Mouse (Mus musculus) forebrain, embryonic 12.5 days (tissue): ENCODE measurements at regions not wholly inside any gene's neighbourhood (a gene's known extent, or its start where the extent isn't known, plus 50 kb on each side); places are given as distances from the start of the nearest gene placed in this dataset.

ENCODE experiments used
- ATAC-seq: fragments of 200-750 bp; cut with Nextera tagmentation; 2 replicates; pipeline ENCODE4 v1.8.0; 2017; ENCODE audit warnings: moderate TSS enrichment; ENCODE audit not compliant: low FRiP score
- H3K27ac ChIP-seq: fragments of 300-500 bp; sonication (generic); 2 replicates; pipeline ENCODE4 v1.5.1; 2016; ENCODE audit warnings: mild to moderate bottlenecking
- H3K27me3 ChIP-seq: fragments of 300-500 bp; sonication (generic); 2 replicates; pipeline ENCODE4 v1.6.1; 2016; ENCODE audit warnings: mild to moderate bottlenecking
- H3K36me3 ChIP-seq: fragments of 300-500 bp; sonication (generic); replicated peaks from 2 replicates; pipeline ENCODE4 v1.6.1; 2016; ENCODE audit warnings: mild to moderate bottlenecking
- H3K4me1 ChIP-seq: fragments of 300-500 bp; sonication (generic); 2 replicates; pipeline ENCODE4 v1.6.1; 2016
- H3K4me2 ChIP-seq: fragments of 300-500 bp; sonication (generic); 2 replicates; pipeline ENCODE4 v1.6.1; 2016; ENCODE audit warnings: mild to moderate bottlenecking, moderate library complexity
- H3K4me3 ChIP-seq: fragments of 300-500 bp; sonication (generic); replicated peaks from 2 replicates; pipeline ENCODE4 v1.5.1; 2016; ENCODE audit warnings: mild to moderate bottlenecking
- H3K9ac ChIP-seq: fragments of 300-500 bp; sonication (generic); 2 replicates; pipeline ENCODE4 v1.6.1; 2016; ENCODE audit warnings: mild to moderate bottlenecking
- H3K9me3 ChIP-seq: fragments of 300-500 bp; sonication (generic); 2 replicates; pipeline ENCODE4 v1.6.1; 2016
- WGBS: fragments of 180-500 bp; shearing (Covaris S2); methylation state at CpG from one replicate; pipeline ENCODE4 v1.1.7; 2016; 5-methylcytosine and 5-hydroxymethylcytosine counted together

DNA sequence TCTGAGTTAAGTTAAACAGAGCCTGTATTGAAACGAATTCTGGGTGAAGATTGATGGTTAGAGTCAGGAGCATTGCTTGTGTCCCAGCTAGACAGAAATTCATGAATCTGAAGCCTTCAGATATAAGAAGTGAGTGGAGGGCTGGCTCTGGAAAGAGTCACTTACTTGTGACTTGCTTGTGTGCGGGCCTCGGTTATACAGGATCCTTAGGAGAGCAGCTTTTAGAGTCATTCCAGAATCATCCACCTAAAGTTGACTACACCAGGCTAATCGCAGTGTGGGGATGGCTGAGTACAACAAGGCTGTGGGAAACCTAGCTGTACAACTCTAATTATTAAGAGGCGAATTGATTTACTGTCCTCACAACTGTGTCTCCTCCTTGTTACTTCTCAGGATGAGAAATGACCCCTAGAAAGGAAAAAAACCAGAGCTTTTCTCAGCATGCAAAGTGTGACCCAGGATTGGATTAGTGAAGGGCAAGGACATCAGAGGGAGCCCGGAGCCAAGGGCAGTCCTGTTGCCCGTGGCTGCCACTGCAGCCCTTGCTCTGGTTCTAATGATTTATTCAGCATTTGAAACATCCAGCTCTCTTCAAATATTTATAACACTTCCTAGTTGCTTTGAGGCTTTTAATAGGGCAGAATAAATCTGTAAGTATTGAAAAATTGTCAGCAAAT lies 179.0 kb upstream of the Tgfbr2 start:
- H3K9me3 ChIP-seq, result no peaks in the 10 kb centered on the region
- H3K4me2 ChIP-seq, result no peak overlapping the region
- no peak overlapping the region for H3K27ac ChIP-seq
- H3K9ac ChIP-seq, result no peak overlapping the region
- no peaks in the 10 kb centered on the region for H3K4me1 ChIP-seq
- no peaks in the 10 kb centered on the region for H3K36me3 ChIP-seq
- H3K4me3 ChIP-seq, result no peak overlapping the region
- no peaks in the 10 kb centered on the region for H3K27me3 ChIP-seq
- ATAC-seq, result no peak
- 78% methylated on average over 7 of the region's 7 CpGs for WGBS

DNA sequence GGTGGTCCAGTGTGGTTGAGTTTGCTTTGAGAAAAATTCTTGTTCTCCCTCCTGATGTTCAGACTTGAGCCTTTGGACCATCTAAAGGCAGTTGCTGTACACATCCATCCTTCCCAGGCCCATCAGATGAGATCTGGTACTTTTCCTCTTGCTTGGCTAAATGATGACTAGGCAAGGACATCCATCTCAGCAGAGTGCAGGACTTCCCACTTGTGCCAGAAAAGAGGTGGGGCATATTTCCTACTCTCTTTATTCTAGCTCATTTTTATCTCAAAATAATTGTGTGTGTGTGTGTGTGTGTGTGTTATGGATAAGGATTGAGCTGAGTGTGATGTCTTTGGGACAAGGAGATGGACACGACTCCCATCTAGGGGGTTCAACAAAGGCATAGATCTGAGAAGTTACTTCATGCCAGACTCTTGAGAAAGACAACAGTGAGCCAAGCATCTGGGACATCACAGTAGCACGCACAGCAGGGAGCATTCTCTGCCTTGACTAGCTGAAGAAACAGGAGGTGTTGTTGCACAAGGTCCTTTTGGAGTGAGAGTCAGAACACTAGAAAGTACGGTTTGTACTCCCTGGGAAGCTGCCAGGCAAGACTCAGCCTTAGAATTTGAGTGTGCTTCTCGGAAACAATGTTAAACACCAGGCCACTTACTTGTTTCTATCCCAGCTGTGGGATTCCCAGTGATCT lies 177.8 kb upstream of the Tgfbr2 start:
- no peak overlapping the region for H3K4me3 ChIP-seq
- no peak for ATAC-seq
- H3K9me3 ChIP-seq, result no peaks in the 10 kb centered on the region
- 83% methylated on average over 4 of the region's 4 CpGs for WGBS
- H3K4me2 ChIP-seq, result no peak overlapping the region
- no peaks in the 10 kb centered on the region for H3K4me1 ChIP-seq
- no peaks in the 10 kb centered on the region for H3K27me3 ChIP-seq
- H3K27ac ChIP-seq, result no peak overlapping the region
- no peak overlapping the region for H3K9ac ChIP-seq
- no peaks in the 10 kb centered on the region for H3K36me3 ChIP-seq

DNA sequence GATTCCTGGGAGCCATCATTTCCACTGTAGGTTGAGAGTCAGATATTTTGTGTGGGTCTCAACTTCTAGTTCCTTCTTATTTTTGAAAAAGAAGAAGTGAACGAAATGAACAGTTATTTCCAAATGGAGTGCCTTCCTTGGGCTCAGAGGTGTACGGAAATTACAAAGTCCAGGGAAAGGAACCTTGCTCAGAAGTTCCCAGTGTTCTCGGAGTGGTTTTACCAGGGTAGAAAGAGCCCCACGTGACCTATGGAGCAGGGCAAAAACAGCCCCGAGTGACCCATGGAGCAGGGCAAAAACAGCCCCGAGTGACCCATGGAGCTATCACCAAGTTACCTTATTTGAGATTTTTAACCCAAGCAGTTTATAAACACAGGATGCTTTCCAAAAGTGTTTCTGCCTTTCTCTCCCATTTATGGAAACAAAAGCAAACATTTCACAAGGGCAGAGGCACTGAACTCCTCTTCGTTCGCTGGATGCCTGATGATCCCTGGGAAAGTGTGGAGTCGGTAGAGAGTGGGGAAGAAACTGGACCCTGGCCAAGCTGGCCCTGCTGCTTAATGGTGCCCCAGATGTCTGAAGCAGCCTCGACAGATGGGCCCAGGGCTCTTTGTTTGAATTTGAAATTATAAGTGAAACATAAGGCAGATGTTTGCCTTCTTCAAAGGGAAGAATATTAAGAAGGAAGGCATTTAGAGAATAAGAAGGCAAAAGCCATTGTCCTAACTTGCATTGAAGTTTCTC lies 175.8 kb upstream of the Tgfbr2 start:
- Histone ChIP-seq H3K27ac (no peak overlapping the region), H3K4me1 (no peaks in the 10 kb centered on the region), H3K9ac (no peak overlapping the region), H3K4me3 (no peak overlapping the region), H3K9me3 (no peaks in the 10 kb centered on the region), H3K36me3 (no peaks in the 10 kb centered on the region), H3K27me3 (no peaks in the 10 kb centered on the region), H3K4me2 (no peak overlapping the region)
- WGBS, result 78% methylated on average over 10 of the region's 10 CpGs
- no peak for ATAC-seq

DNA sequence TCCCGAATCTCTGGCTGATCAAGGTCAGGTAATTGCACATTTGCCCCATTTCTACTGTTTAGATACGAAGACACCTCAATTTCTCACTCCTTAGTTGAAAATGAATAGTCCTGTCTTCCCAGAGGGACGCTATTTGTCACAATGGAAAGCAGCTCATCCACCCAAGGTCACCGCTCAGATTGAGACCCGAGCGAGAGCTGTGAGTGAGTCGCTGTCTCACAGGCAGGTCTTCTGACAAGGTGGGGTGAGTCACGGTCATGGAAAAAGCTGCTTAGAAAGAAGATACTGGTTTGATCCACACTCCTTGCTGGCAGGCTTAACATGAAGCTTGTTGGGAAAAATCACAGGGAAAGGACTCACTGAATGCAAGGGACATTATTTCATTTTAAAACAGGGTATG lies 171.9 kb upstream of the Tgfbr2 start:
- Histone ChIP-seq H3K4me1 (no peaks in the 10 kb centered on the region), H3K4me2 (no peak overlapping the region), H3K27ac (no peak overlapping the region), H3K4me3 (no peak overlapping the region), H3K36me3 (no peaks in the 10 kb centered on the region), H3K27me3 (no peaks in the 10 kb centered on the region), H3K9me3 (no peaks in the 10 kb centered on the region), H3K9ac (no peak overlapping the region)
- no peak for ATAC-seq
- 93% methylated on average over 8 of the region's 8 CpGs for WGBS

DNA sequence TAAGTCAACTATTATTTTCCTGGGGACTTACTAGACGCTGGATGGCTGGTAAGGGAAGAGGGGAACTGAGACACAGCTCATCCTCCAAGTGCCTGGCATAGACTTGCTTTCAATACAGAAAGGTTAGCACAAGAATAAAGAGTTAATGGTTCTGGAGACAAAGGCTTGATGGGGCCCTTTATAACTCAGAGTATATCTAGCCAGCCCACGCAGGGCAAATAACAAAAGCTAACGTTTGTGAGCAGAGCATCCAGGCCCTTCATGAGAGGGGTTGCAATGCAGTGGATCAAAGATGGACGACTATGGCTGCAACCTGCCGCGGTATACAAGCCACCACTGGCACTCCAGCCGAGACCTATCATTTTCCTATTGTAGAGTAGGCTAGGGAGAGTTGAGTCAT lies 171.3 kb upstream of the Tgfbr2 start:
- Histone ChIP-seq H3K27me3 (no peaks in the 10 kb centered on the region), H3K4me1 (no peaks in the 10 kb centered on the region), H3K4me2 (no peak overlapping the region), H3K27ac (no peak overlapping the region), H3K9ac (no peak overlapping the region), H3K36me3 (no peaks in the 10 kb centered on the region), H3K9me3 (no peaks in the 10 kb centered on the region), H3K4me3 (no peak overlapping the region)
- ATAC-seq, result no peak
- 85% methylated on average over 7 of the region's 7 CpGs for WGBS

DNA sequence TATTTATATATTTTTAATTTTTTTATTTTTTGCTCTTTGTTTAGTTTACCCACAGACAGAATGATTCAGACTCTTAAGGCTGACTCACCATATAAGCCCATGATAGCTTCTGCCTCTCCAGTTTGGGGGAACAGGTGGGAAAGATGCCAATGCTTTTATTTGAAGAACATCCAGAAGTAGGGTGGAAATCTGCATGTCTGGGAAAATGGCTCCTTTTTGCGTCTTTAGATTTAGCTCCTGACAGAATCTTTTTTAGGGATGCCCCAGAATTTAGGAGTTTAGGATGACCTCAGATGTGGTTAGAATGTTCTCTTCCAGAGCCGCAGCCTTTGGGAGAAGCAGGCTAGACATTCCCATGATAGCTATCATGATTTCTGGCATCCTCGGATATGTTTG lies 167.9 kb upstream of the Tgfbr2 start:
- Histone ChIP-seq H3K4me3 (no peak overlapping the region), H3K9ac (no peak overlapping the region), H3K27ac (no peak overlapping the region), H3K27me3 (no peaks in the 10 kb centered on the region), H3K4me2 (no peak overlapping the region), H3K4me1 (no peaks in the 10 kb centered on the region), H3K9me3 (no peaks in the 10 kb centered on the region), H3K36me3 (no peaks in the 10 kb centered on the region)
- no peak for ATAC-seq
- WGBS, result 94% methylated on average over 3 of the region's 3 CpGs

DNA sequence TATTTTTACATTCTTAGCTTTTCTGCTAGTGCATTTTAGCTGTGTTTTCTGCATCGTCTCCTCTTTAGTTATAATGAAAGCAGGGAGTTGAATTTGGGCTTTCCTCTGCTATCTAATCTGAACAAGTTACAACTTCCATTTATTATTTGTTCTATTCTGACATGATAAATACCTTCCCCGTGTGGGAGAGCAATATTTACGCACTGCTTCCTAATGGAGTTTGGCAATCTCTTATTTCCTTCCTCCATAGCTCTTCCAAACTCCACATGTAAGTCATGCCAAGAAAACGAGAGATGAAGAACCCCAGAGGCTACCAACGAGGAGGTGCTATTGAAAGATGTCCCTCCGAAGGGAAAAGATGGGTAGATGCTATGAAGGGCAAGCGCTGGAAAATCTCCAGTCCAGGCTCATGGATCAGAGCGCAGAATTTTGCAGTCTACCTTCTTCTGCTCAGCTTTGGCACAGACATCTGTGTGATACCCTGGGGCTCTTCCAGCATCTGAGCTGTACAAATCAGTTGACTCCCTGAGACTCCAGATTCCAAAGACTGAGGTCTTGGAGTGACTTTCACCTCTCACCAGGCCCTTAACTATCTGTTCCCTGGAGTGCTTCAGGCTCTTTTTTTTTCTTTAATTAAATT lies 167.4 kb upstream of the Tgfbr2 start:
- ATAC-seq, result no peak
- Histone ChIP-seq H3K36me3 (no peaks in the 10 kb centered on the region), H3K4me1 (no peaks in the 10 kb centered on the region), H3K27ac (no peak overlapping the region), H3K9ac (no peak overlapping the region), H3K4me2 (no peak overlapping the region), H3K27me3 (no peaks in the 10 kb centered on the region), H3K9me3 (no peaks in the 10 kb centered on the region), H3K4me3 (no peak overlapping the region)
- WGBS, result 90% methylated on average over 8 of the region's 8 CpGs

DNA sequence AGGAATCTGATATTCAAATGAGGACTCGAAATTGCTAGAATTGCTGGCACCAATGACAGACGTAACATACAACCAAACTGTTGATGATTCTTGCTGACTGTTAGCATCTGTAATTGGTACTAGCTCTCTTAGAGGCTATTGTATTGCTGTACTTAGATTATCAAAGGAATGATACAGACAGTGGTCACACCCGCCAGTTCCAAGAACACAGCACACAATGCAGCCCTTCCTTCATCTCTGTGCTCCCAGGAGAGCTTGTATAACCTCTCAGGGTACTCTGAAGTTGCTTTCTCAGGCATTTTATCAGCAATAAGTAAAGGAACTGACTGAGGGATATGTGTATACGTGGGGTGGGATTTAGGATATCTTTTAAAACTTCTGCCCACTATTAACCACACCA lies 166.8 kb upstream of the Tgfbr2 start:
- Histone ChIP-seq H3K4me1 (no peaks in the 10 kb centered on the region), H3K9me3 (no peaks in the 10 kb centered on the region), H3K27ac (no peak overlapping the region), H3K27me3 (no peaks in the 10 kb centered on the region), H3K36me3 (no peaks in the 10 kb centered on the region), H3K9ac (no peak overlapping the region), H3K4me3 (no peak overlapping the region), H3K4me2 (no peak overlapping the region)
- no peak for ATAC-seq
- WGBS, result 80% methylated on average over 4 of the region's 4 CpGs

DNA sequence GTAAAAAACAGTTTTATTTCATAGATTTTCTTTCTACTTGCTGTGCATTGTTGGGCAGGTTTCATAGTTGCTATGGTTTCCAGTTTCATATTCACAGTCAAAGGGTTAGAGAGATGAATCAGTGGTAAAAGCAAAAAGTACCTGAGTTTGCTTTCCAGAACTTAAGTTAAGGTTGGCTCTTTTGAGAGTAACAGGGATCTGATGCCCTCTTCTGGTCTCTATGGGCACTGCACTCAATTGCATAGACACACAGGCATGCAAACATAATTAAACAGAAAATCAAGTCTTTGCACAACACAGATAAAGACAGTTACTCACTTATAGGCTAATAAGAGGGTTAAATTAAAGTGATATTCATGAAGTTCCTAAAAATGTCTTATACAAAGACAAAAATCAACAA lies 165.8 kb upstream of the Tgfbr2 start:
- H3K4me3 ChIP-seq, result no peak overlapping the region
- H3K9me3 ChIP-seq, result no peaks in the 10 kb centered on the region
- no peaks in the 10 kb centered on the region for H3K27me3 ChIP-seq
- no peak overlapping the region for H3K27ac ChIP-seq
- H3K9ac ChIP-seq, result no peak overlapping the region
- H3K4me1 ChIP-seq, result no peaks in the 10 kb centered on the region
- H3K36me3 ChIP-seq, result no peaks in the 10 kb centered on the region
- H3K4me2 ChIP-seq, result no peak overlapping the region
- no peak for ATAC-seq

DNA sequence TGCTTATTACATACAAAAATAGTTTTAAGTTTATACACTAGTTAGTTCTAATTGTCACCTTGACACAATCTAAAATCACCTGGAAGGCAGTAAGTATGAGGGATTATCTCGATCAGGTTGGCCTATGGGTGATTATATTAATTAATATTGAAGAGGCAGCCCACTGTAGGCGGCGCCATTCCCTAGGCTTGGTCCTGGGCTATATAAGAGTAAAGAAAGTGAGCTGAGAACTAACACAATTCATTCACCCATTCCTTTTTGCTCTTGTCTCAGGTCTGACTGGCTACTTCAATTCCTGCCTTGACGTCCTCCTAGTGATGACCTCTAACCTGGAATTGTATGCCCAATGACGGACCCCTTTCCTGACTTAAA lies 163.6 kb upstream of the Tgfbr2 start:
- Histone ChIP-seq H3K4me2 (no peak overlapping the region), H3K27ac (no peak overlapping the region), H3K4me3 (no peak overlapping the region), H3K4me1 (no peaks in the 10 kb centered on the region), H3K27me3 (no peaks in the 10 kb centered on the region), H3K36me3 (no peaks in the 10 kb centered on the region), H3K9ac (no peak overlapping the region), H3K9me3 (no peaks in the 10 kb centered on the region)
- ATAC-seq, result no peak
- 90% methylated on average over 5 of the region's 5 CpGs for WGBS

DNA sequence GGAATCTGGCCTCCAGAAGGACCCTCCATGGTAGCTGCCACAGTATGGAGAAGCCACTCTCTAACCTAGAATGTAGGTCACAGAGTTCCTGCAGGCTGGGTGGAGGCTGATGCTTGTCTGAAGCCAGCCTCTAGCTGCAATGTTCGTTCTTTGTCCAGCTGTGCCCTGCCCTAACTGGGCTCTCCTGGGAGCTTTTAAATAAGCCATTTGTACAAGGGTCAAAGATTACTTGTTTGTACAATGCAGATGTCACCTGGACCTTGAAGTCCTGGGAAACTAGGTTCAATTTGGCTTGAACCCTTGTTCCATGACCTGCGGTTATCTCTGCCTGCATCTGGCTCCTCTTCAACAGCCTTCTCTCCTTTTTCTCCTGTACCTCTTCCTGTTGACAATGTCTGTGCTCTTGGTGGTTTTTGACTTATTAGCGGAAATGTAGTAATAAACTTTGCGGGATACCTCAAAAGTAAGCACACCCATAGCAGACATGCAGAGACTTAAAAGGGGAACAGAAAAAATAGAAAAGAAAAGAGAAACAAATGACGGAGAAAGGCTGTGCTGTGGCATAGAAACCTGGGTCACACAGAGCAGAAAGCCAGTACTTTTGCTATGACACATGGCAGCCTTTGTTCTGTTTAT lies 163.1 kb upstream of the Tgfbr2 start:
- no peak overlapping the region for H3K4me3 ChIP-seq
- ATAC-seq, result no peak
- no peaks in the 10 kb centered on the region for H3K36me3 ChIP-seq
- no peaks in the 10 kb centered on the region for H3K27me3 ChIP-seq
- H3K9ac ChIP-seq, result no peak overlapping the region
- no peak overlapping the region for H3K27ac ChIP-seq
- no peak overlapping the region for H3K4me2 ChIP-seq
- H3K4me1 ChIP-seq, result no peaks in the 10 kb centered on the region
- 89% methylated on average over 5 of the region's 5 CpGs for WGBS
- no peaks in the 10 kb centered on the region for H3K9me3 ChIP-seq

DNA sequence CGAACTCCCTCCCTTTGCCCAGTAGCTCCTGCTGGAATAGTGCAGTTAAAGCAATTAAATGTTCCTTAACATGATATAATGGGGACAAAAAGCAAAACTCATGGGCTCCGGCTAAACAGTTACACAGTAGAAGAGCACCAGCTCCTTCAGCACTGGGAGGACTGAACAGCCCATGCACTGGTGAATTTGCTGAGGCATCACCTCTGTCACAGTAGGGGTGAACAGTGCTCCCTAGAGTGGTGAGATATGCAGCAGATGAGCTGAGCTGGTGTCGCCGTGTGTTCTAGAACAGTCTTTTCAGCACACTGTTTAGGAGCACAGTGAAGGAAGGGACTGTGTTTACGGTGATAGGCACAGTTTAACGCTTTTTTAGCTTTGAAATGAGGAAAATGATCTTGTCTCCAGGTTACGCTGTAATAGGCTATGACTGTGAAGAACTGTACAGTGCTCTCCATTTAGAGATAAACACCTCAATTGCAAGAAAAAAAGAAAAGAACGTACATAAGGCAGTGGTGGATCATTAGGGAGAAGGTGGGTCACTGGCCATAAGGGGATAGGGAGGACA lies 162.4 kb upstream of the Tgfbr2 start:
- no peak overlapping the region for H3K27ac ChIP-seq
- no peak overlapping the region for H3K4me3 ChIP-seq
- no peak overlapping the region for H3K4me2 ChIP-seq
- no peaks in the 10 kb centered on the region for H3K9me3 ChIP-seq
- WGBS, result 93% methylated on average over 8 of the region's 8 CpGs
- no peak overlapping the region for H3K9ac ChIP-seq
- H3K4me1 ChIP-seq, result no peaks in the 10 kb centered on the region
- ATAC-seq, result no peak
- H3K36me3 ChIP-seq, result no peaks in the 10 kb centered on the region
- H3K27me3 ChIP-seq, result no peaks in the 10 kb centered on the region
